ENCODE assay signal across 25 mouse cellular contexts in the genomic region with DNA sequence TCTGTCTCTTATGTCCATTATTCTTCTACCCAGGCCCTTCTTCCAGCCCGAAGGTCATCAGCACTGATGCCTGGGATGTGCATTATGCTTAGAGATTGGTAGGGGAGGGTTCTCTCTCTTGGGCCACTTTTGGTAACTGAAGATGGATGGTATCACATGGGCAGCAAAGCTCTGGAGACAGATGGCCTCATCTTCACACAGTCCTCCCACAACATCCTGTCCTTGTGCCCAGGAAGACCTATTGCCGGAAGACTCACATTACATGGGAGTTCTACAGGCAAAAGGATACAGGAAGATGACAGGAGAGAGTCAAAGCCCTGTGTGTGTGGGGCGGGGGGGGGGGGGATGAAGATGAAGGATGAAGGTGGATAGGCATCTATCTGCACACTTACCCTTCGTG.
DNase-seq lines count a peak whose midpoint lies in the region; ATAC-seq lines count a peak whose summit lies in the region.
"Had no signal": no experiment of that assay in that cellular context is flagged by ENCODE, and none has a peak within 500 bp of the region (broad histone marks: within the 10 kb centered on the region; RNA-seq: fewer than 3 reads in every experiment).

No protein-coding gene starts in this region.

- no peak overlapping the region for H3K4me2 ChIP-seq in kidney, embryonic 14.5 days (replicated peaks; ENCODE audit: low read depth, low read length)
- H3K4me2 ChIP-seq: embryonic facial prominence, embryonic 12.5 days; embryonic facial prominence, embryonic 15.5 days; forebrain, embryonic 12.5 days; heart, embryonic 13.5 days; hindbrain, embryonic 14.5 days had no signal

- H3K4me1 ChIP-seq in kidney, embryonic 14.5 days (ENCODE audit: control insufficient read depth, insufficient read depth, low read length): no peaks in the 10 kb centered on the region
- H3K4me1 ChIP-seq: embryonic facial prominence, embryonic 12.5 days; heart, embryonic 10.5 days; heart, embryonic 13.5 days had no signal

- H3K9me3 ChIP-seq in kidney, embryonic 14.5 days (ENCODE audit: control insufficient read depth, low read length): no peaks in the 10 kb centered on the region
- H3K9me3 ChIP-seq: embryonic facial prominence, embryonic 12.5 days; embryonic facial prominence, embryonic 15.5 days; forebrain, embryonic 12.5 days; G1E; heart, embryonic 10.5 days; heart, embryonic 13.5 days had no signal

- peak; percentile 19 for DNase-seq in cerebellum, adult 11-12 months
- no peak for DNase-seq in cerebellum, adult 9-11 months
- DNase-seq in kidney, postnatal 14 days: no peak
- peak; percentile 58 for DNase-seq in brain, adult 2 months (ENCODE audit: low read depth, low spot score)
- no peak for DNase-seq in ovary, adult 18-20 months (ENCODE audit: low spot score)
- DNase-seq: adrenal gland, postnatal 10 days; B cell, adult 2 months; gastrocnemius, postnatal 10 days; gastrocnemius, postnatal 36 days; heart, adult 2 months; heart, postnatal 14 days; heart, postnatal 4 days had no signal

- 79% methylated on average over 4 of the region's 4 CpGs for WGBS in kidney, embryonic 14.5 days

- 0 out of 2 replicates have a peak, but pooled peaks have one; percentile 20 for ATAC-seq in kidney, embryonic 14.5 days (ENCODE audit: low FRiP score, low TSS enrichment)
- ATAC-seq: forebrain, embryonic 16.5 days; hindbrain, postnatal 0 days; inflammation-experienced regulatory T-cells, adult 6 months; intestine, embryonic 16.5 days; Patski had no signal

- H3K9ac ChIP-seq in kidney, embryonic 14.5 days (ENCODE audit: low read depth, low read length): no peak overlapping the region
- H3K9ac ChIP-seq: embryonic facial prominence, embryonic 12.5 days; embryonic facial prominence, embryonic 15.5 days; forebrain, embryonic 12.5 days; heart, embryonic 13.5 days; hindbrain, embryonic 14.5 days had no signal

- no peak overlapping the region for H3K4me3 ChIP-seq in kidney, embryonic 14.5 days (ENCODE audit: low read length)
- H3K4me3 ChIP-seq: embryonic facial prominence, embryonic 12.5 days; embryonic facial prominence, embryonic 15.5 days; forebrain, embryonic 12.5 days; heart, adult 2 months; heart, embryonic 10.5 days; heart, embryonic 13.5 days had no signal

- H3K27ac ChIP-seq in kidney, embryonic 14.5 days (ENCODE audit: low read depth, low read length): no peak overlapping the region
- H3K27ac ChIP-seq: embryonic facial prominence, embryonic 12.5 days; embryonic facial prominence, embryonic 15.5 days; forebrain, embryonic 12.5 days; heart, adult 2 months; heart, embryonic 10.5 days; heart, embryonic 13.5 days; hindbrain, embryonic 14.5 days; hindbrain, postnatal 0 days had no signal

- H3K36me3 ChIP-seq in kidney, embryonic 14.5 days (ENCODE audit: control insufficient read depth, insufficient read depth, low read length): no peaks in the 10 kb centered on the region
- H3K36me3 ChIP-seq: embryonic facial prominence, embryonic 12.5 days; embryonic facial prominence, embryonic 15.5 days; forebrain, embryonic 12.5 days; G1E; heart, embryonic 10.5 days; heart, embryonic 13.5 days had no signal

- no peaks in the 10 kb centered on the region for H3K27me3 ChIP-seq in kidney, embryonic 14.5 days (ENCODE audit: control insufficient read depth, insufficient read depth, low read length)
- H3K27me3 ChIP-seq: embryonic facial prominence, embryonic 12.5 days; embryonic facial prominence, embryonic 15.5 days; forebrain, embryonic 12.5 days; heart, embryonic 13.5 days; Patski had no signal

Comparison
In these comparisons a context has a peak if more than half of its experiments do, and no peak if none do; other contexts are left out.
1. DNase-seq: peak in cerebellum, adult 11-12 months (single experiment) and brain, adult 2 months (single experiment); none in cerebellum, adult 9-11 months (single experiment), kidney, postnatal 14 days (single experiment) and ovary, adult 18-20 months (single experiment).